Mouse (Mus musculus) thymus, postnatal 4 days (tissue): ENCODE results near the gene Uvrag.

Experiments
- DNase-seq: peaks from one replicate; pipeline ENCODE4 v3.0.0; 2021

The Uvrag gene

GRCm38 (mm10) chr7:99015419-99015818 lies 125.5 kb downstream of the Uvrag start:
- DNase-seq = no peak

- DNase-seq = no peak
These were observed 126.3 kb downstream of the Uvrag start for GRCm38 (mm10) chr7:99014620-99015019.

- DNase-seq = no peak
These were observed 133.2 kb downstream of the Uvrag start for GRCm38 (mm10) chr7:99007506-99008354.

GRCm38 (mm10) chr7:99003231-99003630 lies 137.7 kb downstream of the Uvrag start:
- no peak for DNase-seq

GRCm38 (mm10) chr7:98998722-98999121 lies 142.2 kb downstream of the Uvrag start:
- DNase-seq = no peak

GRCm38 (mm10) chr7:98997760-98998159 lies 143.2 kb downstream of the Uvrag start:
- no peak for DNase-seq

- no peak for DNase-seq
These were observed 144.2 kb downstream of the Uvrag start for GRCm38 (mm10) chr7:98996791-98997190.

- DNase-seq = no peak
These were observed 145.7 kb downstream of the Uvrag start for GRCm38 (mm10) chr7:98995126-98995727.

GRCm38 (mm10) chr7:98994137-98994536 lies 146.8 kb downstream of the Uvrag start:
- no peak for DNase-seq

GRCm38 (mm10) chr7:98993395-98993794 lies 147.5 kb downstream of the Uvrag start:
- DNase-seq = no peak

- no peak for DNase-seq
These were observed 149.7 kb downstream of the Uvrag start for GRCm38 (mm10) chr7:98991204-98991761.

- no peak for DNase-seq
These were observed 150.4 kb downstream of the Uvrag start for GRCm38 (mm10) chr7:98990510-98990909.

- no peak for DNase-seq
These were observed 153.9 kb downstream of the Uvrag start for GRCm38 (mm10) chr7:98986962-98987441.

- no peak for DNase-seq
These were observed 155.0 kb downstream of the Uvrag start for GRCm38 (mm10) chr7:98985935-98986334.

- no peak for DNase-seq
These were observed 155.5 kb downstream of the Uvrag start for GRCm38 (mm10) chr7:98985489-98985888.

- DNase-seq = no peak
These were observed 156.6 kb downstream of the Uvrag start for GRCm38 (mm10) chr7:98984319-98984718.

- no peak for DNase-seq
These were observed 157.9 kb downstream of the Uvrag start for GRCm38 (mm10) chr7:98983058-98983457.

- DNase-seq = no peak
These were observed 159.5 kb downstream of the Uvrag start for GRCm38 (mm10) chr7:98981423-98981822.

- no peak for DNase-seq
These were observed 164.0 kb downstream of the Uvrag start for GRCm38 (mm10) chr7:98976839-98977457.

- DNase-seq = no peak
These were observed 166.4 kb downstream of the Uvrag start for GRCm38 (mm10) chr7:98974590-98974989.

- no peak for DNase-seq
These were observed 170.2 kb downstream of the Uvrag start for GRCm38 (mm10) chr7:98970721-98971120.

- no peak for DNase-seq
These were observed 172.1 kb downstream of the Uvrag start for GRCm38 (mm10) chr7:98968741-98969395.
